Mouse (Mus musculus) lung, adult 2 months (tissue): Measurements from ENCODE around the gene Cox7b.

ENCODE experiments used
- CTCF ChIP-seq: fragments of 200-500 bp; IDR thresholded peaks from 2 replicates; pipeline ENCODE4 v1.5.1; 2011; ENCODE audit warnings: mild to moderate bottlenecking, low read length, control low read depth; ENCODE audit not compliant: insufficient read depth
- POLR2A ChIP-seq: fragments of 200-500 bp; IDR thresholded peaks from 2 replicates; pipeline ENCODE4 v1.6.1; 2011; ENCODE audit warnings: low read depth, mild to moderate bottlenecking, control low read depth, low read length, borderline replicate concordance; ENCODE audit errors: extremely low read depth

GRCm38 (mm10) chrX:106017102-106017501 is 1.6 kb downstream of the Cox7b start:
- TF ChIP-seq CTCF (no peak), POLR2A (no peak)
